Mouse (Mus musculus): ENCODE results near the gene Sft2d1. TPM values are rescaled to one million over a fixed set of nuclear protein-coding genes. Genes with fewer than 3 reads are reported as not detected.

Sft2d1 gene
- total RNA-seq, 2 experiments from 2014 or later = 16.0 to 21.0 TPM

- DNase-seq = no peak
These were observed 50.6 kb downstream of the Sft2d1 start for GRCm38 (mm10) chr17:8361281-8362103.

GRCm38 (mm10) chr17:8367514-8368480 lies 56.9 kb downstream of the Sft2d1 start:
- no peak for DNase-seq

DNA sequence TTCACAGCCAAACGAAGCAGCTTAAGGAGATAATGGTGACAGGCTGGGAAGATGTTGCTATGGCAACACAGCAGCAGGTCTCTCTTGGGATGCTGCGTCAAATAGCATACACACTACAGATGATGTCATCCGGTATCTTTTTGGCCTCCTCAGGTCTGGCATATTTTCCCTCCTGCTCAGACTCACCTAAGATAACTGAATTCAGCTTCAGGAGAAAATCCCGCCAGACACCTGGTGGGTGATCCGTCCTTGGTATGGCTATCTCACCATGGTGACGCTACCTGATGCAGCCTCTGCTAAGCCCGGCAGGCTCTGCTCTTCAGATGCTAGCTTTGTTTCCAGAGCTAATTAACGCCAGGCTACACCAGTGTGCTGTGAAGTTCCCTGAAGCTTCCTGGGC lies 57.7 kb downstream of the Sft2d1 start:
- DNase-seq = no peak

GRCm38 (mm10) chr17:8369171-8369570 lies 58.3 kb downstream of the Sft2d1 start:
- no peak for DNase-seq

DNA sequence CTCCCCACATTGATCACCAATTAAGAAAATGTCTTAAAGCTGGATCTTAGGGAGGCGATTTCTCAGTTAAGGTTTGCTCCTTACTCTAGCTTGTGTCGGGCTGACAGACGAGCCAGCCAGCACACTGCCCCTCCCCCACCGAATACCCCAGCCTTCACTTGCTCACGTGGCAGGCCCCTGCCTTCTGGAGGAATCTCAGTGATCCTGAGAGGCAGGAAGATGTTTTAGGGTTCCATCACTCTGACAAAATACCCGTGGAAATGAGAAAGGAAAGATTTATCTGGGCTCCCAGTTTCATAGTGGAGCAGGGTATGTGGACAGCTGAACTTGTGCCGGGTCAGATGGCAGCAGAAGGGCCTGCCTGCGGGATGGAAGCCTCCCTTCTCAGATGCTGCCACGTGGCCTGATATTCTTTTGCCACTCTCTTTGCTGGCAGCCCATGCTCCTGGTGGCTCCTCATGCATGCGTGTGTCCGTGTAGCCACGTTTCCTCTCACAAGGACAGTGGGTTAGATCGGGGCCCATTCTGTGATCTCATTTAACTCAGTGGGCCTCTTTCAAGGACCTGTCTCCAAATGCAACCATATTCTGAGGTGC lies 59.8 kb downstream of the Sft2d1 start:
- DNase-seq = no peak

DNA sequence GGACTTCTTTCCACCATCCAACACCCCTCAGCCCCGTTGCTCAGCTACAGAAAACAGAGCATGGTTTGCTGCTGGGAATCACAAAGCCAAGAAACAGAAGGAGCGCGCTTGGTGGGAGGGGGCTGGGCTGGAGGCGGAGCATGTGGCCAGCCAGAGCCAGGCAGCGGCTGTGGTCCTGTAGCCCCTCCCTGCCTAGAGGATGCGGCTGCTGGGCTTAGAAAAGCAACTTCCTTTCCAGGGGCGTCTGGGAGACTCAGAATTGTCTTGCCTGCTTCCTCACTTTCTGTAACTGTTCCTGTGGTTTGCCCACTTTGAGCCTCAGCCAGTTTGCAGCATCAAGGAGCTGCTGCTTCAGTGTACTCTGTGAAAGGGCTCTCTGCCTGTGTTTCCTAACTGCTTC lies 60.9 kb downstream of the Sft2d1 start:
- DNase-seq = peak; percentile 52

DNA sequence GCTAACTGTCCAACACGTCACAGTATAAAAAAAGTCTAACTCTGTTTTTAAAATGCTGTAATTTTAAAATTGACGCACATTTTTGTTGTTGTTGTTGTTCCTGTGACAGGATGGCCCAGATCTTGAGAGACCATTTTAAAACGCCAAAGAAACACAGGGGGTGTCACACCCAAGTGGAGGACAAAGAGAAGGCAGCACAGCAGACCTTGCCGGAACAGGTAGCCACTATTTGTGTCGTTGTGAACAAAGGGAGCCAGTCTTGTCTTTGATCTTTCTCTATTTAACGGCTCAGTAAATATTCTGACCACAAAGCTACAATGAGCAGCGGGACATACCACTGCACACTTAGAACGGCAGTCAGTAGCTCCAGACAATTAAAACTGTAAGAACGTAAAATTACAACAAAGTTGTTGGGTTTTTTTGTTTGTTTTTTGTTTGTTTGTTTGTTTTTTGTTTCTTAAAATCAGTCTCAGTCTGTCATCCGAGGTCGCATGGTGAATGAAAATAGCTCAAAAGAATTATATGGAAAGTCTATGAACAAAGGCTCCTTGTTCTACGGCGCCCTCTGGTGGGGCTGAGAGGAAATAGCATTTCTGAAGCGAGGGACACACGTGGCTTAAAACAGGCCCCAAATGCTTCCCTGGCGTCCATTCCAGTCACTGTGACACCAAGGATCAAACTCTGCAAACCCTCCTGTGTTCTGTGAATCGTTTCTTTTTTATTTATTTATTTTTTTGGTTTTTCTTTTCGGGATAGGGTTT lies 61.6 kb downstream of the Sft2d1 start:
- peak; percentile 77 for DNase-seq

Other genes starting within 250 kb of the Sft2d1 start
- under 1 TPM; 0.23 to 0.26 TPM for gene Gm49673, start 163.3 kb upstream of the Sft2d1 start, total RNA-seq (2021)
- gene Rnaset2a, start 163.0 kb upstream of the Sft2d1 start, total RNA-seq (2021) = 10 to 100 TPM; 15.6 to 19.2 TPM
- 10 to 100 TPM; 13.3 to 15.3 TPM for gene Fgfr1op, start 145.6 kb upstream of the Sft2d1 start, total RNA-seq (2021)
- not detected for gene Ccr6, start 75.1 kb upstream of the Sft2d1 start, total RNA-seq (2021)
- gene Mpc1, start 28.2 kb upstream of the Sft2d1 start, total RNA-seq (2021) = 100 to 1,000 TPM; 206 to 242 TPM
- gene Prr18, start 26.4 kb downstream of the Sft2d1 start, total RNA-seq (2021) = under 1 TPM in 1 of 2 experiments, not detected in 1; 0.27 TPM
- gene T2, start 44.9 kb downstream of the Sft2d1 start, total RNA-seq (2021) = not detected
- gene T, start 123.3 kb downstream of the Sft2d1 start, total RNA-seq (2021) = not detected
- gene Pde10a, start 214.3 kb downstream of the Sft2d1 start, total RNA-seq (2021) = 1 to 10 TPM; 5.7 to 7.4 TPM

Measured in gastrocnemius, postnatal 10 days (tissue).